Mouse (Mus musculus): ENCODE data around the gene Ndrg2. TPM values are rescaled to one million over a fixed set of nuclear protein-coding genes. Genes with fewer than 3 reads are reported as not detected.
"Not testable (repeated sequence)": the region's sequence is repeated elsewhere in the genome, so short reads cannot be mapped to it uniquely, and the experiment has no call there.

Gene Ndrg2
- polyA plus RNA-seq, 1 experiment from 2014 or later = 66.4 TPM

DNA sequence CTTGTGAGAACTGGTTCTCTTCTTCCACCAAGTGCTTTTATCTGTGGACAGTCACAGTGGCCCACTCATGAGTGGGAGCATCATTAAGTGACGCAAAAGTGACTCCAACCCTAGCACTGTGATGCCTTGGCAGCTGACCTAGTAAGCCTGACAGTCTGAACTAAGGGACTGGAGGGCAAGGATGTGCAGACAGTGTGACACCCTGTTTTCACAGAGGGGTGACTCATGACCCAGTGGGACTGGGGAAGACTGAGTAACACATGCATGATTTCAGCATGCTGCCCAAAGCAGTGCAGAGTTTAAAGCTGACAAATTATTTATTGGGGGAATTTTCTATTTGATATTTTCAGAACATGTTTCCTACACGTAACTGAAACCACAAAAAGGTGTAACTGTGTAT, 43.2 kb downstream of the Ndrg2 start:
- no peak for ATAC-seq (ENCODE audit: low read depth)
- Histone ChIP-seq H3K9ac (ENCODE audit: low read depth, low read length) (no peak overlapping the region), H3K9me3 (replicated peaks; ENCODE audit: control insufficient read depth, low read length) (no peaks in the 10 kb centered on the region), H3K4me3 (ENCODE audit: low read depth, low read length) (no peak overlapping the region), H3K36me3 (ENCODE audit: control insufficient read depth, insufficient read depth) (no peaks in the 10 kb centered on the region), H3K4me2 (ENCODE audit: low read depth, low read length) (no peak overlapping the region), H3K27ac (ENCODE audit: low read length) (no peak overlapping the region), H3K4me1 (ENCODE audit: control insufficient read depth, low read depth, low read length) (no peaks in the 10 kb centered on the region), H3K27me3 (ENCODE audit: control insufficient read depth, insufficient read depth, low read depth, low read length) (no peaks in the 10 kb centered on the region)
- 51% methylated on average over 2 of the region's 2 CpGs for WGBS (ENCODE audit: insufficient replicate concordance)

GRCm38 (mm10) chr14:51863603-51864002, 50.4 kb downstream of the Ndrg2 start:
- H3K9ac ChIP-seq (ENCODE audit: low read depth, low read length); H3K27me3 ChIP-seq (ENCODE audit: control insufficient read depth, insufficient read depth, low read depth, low read length); H3K27ac ChIP-seq (ENCODE audit: low read length); H3K9me3 ChIP-seq (replicated peaks; ENCODE audit: control insufficient read depth, low read length); H3K36me3 ChIP-seq (ENCODE audit: control insufficient read depth, insufficient read depth); H3K4me2 ChIP-seq (ENCODE audit: low read depth, low read length); H3K4me3 ChIP-seq (ENCODE audit: low read depth, low read length); ATAC-seq (ENCODE audit: low read depth); H3K4me1 ChIP-seq (ENCODE audit: control insufficient read depth, low read depth, low read length): not testable (repeated sequence)
- WGBS (ENCODE audit: insufficient replicate concordance) = 16% methylated on average over 1 of the region's 1 CpGs

DNA sequence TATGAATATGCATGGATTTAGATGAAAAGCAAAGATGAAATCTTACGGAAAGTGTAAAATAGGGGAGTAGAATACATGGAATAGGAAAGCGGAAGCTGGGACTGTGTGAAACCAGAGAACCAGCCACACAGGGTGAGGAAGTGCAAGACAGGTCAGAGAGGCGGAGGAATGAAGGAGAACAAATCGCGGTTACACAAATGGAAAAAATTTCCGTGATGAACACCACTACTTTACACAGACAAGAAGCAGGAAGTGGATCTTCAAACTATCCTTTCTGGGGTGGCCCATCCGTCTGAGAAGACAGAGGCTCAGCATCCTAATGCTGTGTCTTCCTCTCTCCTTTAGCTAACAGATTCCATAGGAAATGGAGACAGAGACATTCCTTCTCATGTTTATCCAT, 58.7 kb downstream of the Ndrg2 start:
- H3K27ac ChIP-seq (ENCODE audit: low read length); H3K9me3 ChIP-seq (replicated peaks; ENCODE audit: control insufficient read depth, low read length); H3K9ac ChIP-seq (ENCODE audit: low read depth, low read length); H3K4me1 ChIP-seq (ENCODE audit: control insufficient read depth, low read depth, low read length); H3K27me3 ChIP-seq (ENCODE audit: control insufficient read depth, insufficient read depth, low read depth, low read length); H3K4me2 ChIP-seq (ENCODE audit: low read depth, low read length); H3K36me3 ChIP-seq (ENCODE audit: control insufficient read depth, insufficient read depth); H3K4me3 ChIP-seq (ENCODE audit: low read depth, low read length); ATAC-seq (ENCODE audit: low read depth): not testable (repeated sequence)
- WGBS (ENCODE audit: insufficient replicate concordance) = 60% methylated on average over 7 of the region's 7 CpGs

Other genes with a start within 250 kb of the Ndrg2 start
- gene Gm17079, start 218.7 kb downstream of the Ndrg2 start, polyA plus RNA-seq (2015; fragmentation: Nextera tagmentation; extraction: Ambion mirVana) = not detected in 2 replicates
- gene Gm5800, start 197.0 kb downstream of the Ndrg2 start, polyA plus RNA-seq (2015; fragmentation: Nextera tagmentation; extraction: Ambion mirVana) = not detected in 2 replicates
- not detected in 2 replicates for gene Ang4, start 140.6 kb downstream of the Ndrg2 start, polyA plus RNA-seq (2015; fragmentation: Nextera tagmentation; extraction: Ambion mirVana)
- gene AY358078, start 114.1 kb downstream of the Ndrg2 start, polyA plus RNA-seq (2015; fragmentation: Nextera tagmentation; extraction: Ambion mirVana) = not detected in 2 replicates
- 13.2 and 14.6 TPM in 2 replicates for gene Ear6, start 60.5 kb downstream of the Ndrg2 start, polyA plus RNA-seq (2015; fragmentation: Nextera tagmentation; extraction: Ambion mirVana)
- 10.8 and 12.9 TPM in 2 replicates for gene Mettl17, start 29.3 kb downstream of the Ndrg2 start, polyA plus RNA-seq (2015; fragmentation: Nextera tagmentation; extraction: Ambion mirVana)
- gene Slc39a2, start 21.3 kb downstream of the Ndrg2 start, polyA plus RNA-seq (2015; fragmentation: Nextera tagmentation; extraction: Ambion mirVana) = 0.06 and 0.09 TPM in 2 replicates
- gene Tppp2, start 4.3 kb upstream of the Ndrg2 start, polyA plus RNA-seq (2015; fragmentation: Nextera tagmentation; extraction: Ambion mirVana) = not detected in 2 replicates
- gene Rnase13, start 8.6 kb upstream of the Ndrg2 start, polyA plus RNA-seq (2015; fragmentation: Nextera tagmentation; extraction: Ambion mirVana) = not detected in 2 replicates
- gene Arhgef40, start 70.6 kb upstream of the Ndrg2 start, polyA plus RNA-seq (2015; fragmentation: Nextera tagmentation; extraction: Ambion mirVana) = 12.5 and 14.6 TPM in 2 replicates
- gene Tmem253, start 101.5 kb upstream of the Ndrg2 start, polyA plus RNA-seq (2015; fragmentation: Nextera tagmentation; extraction: Ambion mirVana) = 0.15 and 0.28 TPM in 2 replicates
- 7.4 and 8.9 TPM in 2 replicates for gene Zfp219, start 106.6 kb upstream of the Ndrg2 start, polyA plus RNA-seq (2015; fragmentation: Nextera tagmentation; extraction: Ambion mirVana)
- gene Olfr221, start 128.3 kb upstream of the Ndrg2 start, polyA plus RNA-seq (2015; fragmentation: Nextera tagmentation; extraction: Ambion mirVana) = not detected in 2 replicates
- 202 and 237 TPM in 2 replicates for gene Hnrnpc, start 189.9 kb upstream of the Ndrg2 start, polyA plus RNA-seq (2015; fragmentation: Nextera tagmentation; extraction: Ambion mirVana)
- gene Rpgrip1, start 196.5 kb upstream of the Ndrg2 start, polyA plus RNA-seq (2015; fragmentation: Nextera tagmentation; extraction: Ambion mirVana) = 34.5 and 35.9 TPM in 2 replicates